Mouse (Mus musculus) lung, postnatal 25 days (tissue): ENCODE data around the gene Plpp3.

ENCODE experiments used
- DNase-seq: peaks from one replicate; pipeline ENCODE4 v3.0.0; 2022; ENCODE audit warnings: low spot score

Plpp3 gene

DNA sequence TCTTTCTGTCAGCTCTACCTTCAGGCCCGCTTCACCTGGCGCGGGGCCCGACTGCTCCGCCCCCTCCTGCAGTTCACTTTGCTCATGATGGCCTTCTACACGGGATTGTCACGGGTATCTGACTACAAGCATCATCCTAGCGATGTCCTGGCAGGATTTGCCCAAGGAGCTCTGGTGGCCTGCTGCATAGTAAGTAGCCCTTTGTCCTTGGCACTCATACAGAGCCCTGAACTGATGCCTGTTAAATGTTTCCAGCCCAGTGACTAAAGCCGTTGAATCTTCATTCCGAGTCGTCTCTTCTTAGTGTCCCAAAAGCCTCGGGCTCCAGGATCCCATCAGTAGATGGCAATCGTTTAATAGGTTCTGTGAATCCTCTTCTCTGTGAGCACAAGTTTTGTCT, 62.2 kb downstream of the Plpp3 start:
- no peak for DNase-seq

DNA sequence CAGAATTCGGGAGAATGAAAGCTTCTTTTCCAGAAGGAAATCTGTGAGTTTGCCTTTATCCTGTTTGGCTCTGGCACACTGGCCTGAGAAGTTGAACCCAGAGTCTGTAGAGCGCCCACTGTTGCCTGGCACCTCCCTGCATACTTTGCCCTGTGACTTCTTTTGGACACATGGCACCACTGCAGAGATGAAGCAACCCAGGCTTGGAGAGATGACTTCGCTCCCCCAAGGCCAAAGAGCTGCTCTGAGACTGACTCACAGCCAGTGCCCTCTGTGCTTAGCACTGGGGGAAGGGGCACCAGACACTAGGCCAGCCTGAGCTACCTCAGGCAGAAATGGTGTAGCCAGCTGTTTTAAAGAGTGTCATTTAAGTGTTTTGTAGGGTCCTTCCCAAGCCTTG, 63.7 kb downstream of the Plpp3 start:
- no peak for DNase-seq

DNA sequence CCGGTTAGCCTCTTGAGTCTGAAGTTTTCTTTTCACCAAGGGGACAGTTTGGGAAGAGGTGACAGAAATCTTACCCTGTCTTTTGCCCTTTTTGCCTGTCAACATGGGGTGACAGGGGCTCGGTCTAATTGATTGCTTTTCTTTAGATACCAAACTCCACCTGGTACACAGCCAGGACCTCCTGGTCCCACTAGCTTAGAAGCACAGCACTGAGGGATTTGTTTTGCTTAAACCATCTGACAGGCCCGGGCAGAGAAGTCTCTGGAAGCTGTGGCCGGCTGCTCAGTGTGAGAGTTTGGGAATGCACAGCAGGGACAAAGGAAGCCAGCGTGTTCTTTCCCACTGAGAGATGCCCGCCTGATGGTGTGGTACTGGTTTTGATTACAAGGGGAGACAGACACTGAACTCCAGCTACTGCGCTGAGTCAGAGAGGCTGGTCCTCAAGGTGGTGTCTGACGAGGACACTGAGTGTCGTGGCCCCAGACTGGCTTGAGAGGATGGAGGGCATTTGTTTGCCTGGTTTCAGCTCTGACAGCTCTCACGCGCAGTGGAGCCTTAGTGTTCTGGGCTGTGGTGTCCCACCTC, 64.2 kb downstream of the Plpp3 start:
- no peak for DNase-seq

DNA sequence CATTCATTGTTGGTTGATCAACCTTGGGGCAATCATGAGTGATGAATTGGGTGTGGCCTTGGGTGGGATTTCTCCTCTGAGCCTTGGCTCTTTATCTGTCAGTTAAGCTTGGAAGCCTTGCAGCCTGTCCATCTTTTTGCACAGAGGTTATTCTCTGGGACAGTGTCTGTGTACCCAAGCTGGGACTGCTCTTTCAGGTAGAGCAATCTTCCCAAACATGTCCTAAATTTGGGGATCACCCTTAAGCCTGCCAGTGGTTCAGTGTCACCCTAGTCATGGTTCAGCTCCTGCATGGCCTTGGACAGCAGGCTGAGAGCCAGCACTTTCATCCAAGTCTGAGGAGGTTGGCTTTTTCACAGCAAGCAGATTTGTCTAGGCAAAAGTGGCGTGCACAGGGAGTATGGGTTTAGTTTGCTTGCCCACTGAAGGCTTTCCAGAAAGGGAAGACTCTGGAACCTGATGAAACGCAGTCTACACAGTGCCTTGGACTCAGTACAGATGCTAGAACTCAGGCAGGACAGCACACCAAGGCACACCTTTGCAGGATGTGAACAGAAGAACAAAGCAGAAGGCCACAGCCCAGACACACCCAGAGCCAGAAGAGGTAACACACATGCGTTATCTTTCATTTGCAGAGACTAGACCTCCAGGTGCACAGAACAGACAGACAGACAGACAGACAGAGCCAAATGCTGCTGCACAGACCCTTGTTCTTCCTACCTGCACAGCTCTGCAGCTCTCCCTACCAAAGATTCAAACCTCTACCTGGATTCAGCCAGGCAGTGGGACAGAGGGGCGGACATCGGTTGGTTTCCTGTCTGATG, 66.2 kb downstream of the Plpp3 start:
- no peak for DNase-seq

DNA sequence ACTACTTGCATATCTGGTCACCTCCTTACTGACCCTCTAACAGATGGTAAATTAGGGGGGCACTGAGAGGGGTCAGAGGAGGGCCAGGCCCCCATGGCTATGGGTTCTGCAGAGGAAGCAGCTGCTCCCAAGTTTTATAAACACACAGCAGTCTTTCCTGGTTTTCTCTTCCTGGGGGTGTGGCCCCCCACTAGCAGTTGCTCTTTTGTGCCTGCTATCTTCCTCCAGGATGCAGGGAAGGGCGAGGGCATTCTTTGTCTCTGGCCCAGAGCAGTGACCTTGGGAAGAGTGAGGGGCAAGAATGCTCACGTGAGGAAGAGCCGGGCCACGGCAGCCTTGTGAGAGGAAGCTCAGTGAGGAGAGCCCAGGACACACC, 66.8 kb downstream of the Plpp3 start:
- DNase-seq, result peak; percentile 54

DNA sequence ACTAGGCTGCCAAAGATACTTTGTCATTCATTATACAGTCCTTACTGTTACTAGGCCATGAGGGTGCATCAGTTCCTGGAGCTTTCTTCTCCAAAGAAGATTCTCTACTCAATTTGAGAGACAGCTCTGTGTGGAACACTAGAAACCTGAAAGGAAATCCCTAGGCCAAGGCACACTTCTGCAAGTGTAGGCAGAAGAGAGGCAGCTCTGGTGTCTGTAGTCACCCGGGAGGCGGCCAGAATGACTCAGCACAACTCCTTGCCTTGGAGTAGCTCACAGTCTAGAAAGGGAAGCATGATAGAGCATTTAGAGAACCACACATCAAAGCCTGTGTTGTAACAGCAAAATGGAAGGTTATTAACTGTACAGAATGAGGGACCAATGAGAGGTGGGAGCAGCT, 68.4 kb downstream of the Plpp3 start:
- DNase-seq, result peak; percentile 57

DNA sequence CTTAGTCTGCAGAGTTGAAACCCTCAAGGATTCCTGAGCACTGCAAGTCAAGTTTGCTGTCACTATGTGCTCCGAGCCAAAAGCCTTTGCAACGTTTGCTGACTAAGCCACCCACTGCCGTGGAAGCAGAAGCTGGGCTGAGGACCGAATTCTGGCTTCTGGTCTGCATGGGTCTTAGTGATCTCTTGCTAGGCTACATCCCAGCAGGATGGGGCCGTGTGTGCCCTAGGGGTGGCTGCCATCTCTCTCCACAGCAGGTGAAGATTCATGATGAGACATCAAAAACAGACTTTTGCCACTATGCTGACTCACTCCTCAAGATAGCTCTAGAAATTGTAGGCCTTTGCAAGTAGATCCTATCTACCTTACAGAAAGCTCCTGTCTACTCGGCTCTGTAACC, 69.2 kb downstream of the Plpp3 start:
- DNase-seq, result no peak

DNA sequence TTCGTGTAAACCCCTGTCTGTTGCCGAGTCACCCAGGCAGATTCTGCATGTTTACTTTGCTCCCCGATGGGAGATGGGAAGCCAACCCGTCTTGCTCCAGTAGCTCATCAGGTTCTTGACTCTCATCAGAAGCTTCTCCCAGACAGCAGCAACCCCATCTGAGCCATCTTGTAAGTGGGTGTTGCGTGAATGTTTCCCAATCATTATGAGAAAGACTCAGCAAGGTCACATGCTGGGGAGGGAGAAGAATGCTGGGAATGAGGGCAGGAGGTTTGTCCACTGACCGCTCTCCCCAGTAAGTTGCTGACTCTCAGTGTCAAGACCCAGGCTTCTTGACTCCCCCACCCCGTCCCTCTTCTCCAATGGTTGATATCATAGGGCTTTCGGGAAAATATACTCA, 73.0 kb downstream of the Plpp3 start:
- DNase-seq, result no peak

DNA sequence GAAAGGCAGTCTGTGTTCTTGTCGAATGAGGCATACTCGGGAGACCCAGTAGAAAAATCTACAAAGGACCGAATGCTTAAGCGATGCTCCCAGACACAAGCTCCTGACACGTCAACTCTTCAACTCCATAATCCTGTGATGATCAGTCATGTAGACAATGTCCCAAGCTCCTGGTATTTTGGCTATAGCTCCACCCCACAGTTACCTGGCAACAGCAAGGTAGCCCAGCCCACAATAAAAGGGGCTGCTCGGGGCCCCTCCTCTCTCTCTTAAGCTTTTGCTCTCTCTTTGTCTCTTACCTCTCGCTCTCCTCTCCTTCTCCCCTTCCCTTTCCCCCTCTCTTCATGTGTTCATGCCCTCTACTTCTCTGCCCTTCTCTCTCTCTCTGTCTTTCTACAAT, 83.1 kb downstream of the Plpp3 start:
- no peak for DNase-seq

DNA sequence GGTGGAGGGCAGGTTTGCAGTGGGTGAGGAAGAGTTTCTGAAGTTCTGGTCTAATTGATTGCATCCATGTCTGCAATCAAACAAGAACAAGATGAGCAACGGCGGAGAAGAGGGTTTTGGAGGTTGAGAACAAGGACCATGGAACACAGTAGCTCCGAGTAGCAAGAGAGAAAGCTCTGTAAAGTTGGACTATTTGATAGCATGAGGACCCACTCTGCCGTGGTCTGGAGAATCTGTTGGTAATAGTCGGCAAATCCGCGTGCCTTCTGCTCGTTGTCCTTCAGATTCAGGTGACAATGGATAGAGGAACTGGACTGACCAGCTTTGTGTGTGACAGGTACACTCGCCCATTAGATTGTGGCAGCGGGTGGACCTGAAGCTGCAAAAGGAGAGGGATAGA, 87.8 kb downstream of the Plpp3 start:
- no peak for DNase-seq

DNA sequence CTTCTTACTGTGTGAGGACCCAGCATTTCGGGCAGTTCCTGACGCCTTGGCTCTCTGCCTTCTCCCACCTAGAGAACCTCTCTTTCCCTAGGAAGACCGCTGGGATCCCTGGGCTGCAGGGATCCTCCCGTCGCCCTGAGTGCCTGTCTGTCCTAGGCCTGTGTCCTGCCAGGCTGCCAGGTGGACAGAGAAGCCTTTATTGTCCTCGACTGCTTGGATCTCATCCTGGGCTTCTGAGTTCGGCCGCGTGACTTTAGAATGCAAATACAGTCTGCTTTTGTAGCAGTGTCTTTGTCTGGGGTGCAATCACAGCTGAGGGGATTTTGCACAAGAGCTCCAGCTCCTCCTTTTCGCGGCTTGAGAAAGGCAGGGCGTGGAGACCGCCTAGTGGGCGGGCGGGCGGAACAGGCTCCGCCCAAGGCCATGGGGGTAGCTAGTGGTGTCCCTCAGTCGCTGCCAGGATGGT, 88.4 kb downstream of the Plpp3 start:
- DNase-seq, result peak; percentile 57

DNA sequence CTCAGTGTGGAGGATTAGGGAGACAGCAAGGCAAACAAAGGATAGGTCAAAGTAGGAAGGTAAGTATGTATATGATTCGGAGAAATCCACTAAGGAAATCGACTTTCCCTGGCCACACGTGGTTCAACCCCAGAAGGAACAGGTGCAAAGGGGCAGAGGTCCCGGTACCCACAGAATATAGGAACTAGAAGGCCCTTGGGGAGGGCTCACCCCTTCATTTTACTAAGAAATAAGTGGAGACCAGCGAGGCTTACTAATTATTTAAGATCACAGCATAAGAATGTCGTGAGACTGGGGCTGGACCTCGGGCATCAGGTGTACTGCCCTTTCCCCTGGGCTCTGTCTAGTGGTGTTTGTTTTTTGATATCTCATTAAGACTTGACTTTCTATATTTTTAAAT, 89.2 kb downstream of the Plpp3 start:
- DNase-seq, result no peak

DNA sequence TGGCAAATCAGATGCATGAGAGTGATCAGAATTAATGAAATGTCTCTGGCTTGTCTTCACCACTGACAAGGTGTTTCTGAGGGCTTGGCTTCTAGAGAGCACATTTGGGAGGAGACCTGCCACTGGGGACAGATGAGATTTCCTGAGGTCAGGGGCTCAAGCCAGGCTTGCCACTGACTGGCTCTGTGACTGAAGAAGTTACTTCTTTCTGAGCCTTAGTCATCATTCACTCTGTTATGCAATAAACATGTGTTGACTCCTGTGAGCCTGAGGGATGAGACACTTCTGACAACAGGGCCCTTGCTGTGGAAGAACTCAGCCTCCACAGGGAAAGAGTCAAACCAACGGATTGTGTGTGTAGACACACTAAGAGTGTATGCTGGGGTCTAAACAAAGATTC, 91.0 kb downstream of the Plpp3 start:
- DNase-seq, result peak; percentile 29

DNA sequence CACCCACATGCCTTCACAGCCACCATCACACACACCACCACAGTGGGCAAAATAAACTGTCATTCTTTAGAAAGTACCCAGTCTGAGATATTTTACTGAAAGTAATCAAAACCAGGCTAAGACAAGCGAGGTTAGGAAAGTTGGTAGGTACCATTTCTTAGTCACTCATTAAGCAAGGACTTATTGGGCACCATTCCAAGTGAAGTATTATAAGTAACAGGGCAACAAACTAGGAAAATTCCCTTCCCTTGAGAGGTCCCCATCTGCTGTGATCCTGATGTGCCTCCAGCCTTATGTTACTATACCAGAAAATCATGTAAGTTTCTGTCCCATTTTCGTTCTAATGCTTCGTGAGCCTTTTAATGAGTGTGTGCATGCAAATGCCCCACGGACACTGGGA, 92.1 kb downstream of the Plpp3 start:
- no peak for DNase-seq

DNA sequence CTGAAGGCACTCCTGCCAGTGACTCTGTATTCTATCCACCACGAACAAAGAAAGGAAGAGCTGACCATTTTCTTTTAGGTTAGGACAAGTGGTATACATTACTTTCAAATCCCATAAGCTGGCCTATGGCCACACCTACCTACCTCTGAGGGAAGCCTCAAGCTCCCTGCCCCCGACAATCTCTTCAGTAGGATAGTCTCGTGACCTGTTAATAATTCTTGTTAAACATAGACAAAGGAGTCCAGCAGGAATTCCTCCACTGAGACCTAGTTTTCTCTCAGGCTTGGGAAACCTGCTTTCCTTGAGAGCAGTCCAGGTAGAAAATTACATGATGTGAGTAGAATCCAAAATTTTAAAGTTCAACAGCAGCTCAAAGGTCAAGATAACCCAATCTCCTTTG, 93.8 kb downstream of the Plpp3 start:
- no peak for DNase-seq

DNA sequence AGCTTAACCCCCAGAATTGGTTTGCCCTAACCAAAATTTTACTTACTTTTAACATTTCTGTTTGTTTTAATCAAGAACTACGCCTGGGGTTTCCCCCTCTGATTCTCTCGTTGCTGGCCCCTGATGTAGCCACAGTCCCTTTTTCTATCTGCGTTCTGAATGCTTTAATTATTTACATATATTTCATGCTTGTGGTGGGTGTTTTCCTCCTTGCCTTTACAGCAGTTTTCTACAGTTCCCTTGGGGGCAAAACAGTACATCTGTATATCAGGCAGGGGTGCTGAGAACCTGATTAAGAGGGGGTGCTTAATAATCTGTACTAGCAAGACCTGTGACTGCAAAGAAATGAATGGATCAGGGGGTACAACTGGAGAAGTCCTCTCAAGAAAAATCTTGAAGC, 94.9 kb downstream of the Plpp3 start:
- DNase-seq, result no peak

DNA sequence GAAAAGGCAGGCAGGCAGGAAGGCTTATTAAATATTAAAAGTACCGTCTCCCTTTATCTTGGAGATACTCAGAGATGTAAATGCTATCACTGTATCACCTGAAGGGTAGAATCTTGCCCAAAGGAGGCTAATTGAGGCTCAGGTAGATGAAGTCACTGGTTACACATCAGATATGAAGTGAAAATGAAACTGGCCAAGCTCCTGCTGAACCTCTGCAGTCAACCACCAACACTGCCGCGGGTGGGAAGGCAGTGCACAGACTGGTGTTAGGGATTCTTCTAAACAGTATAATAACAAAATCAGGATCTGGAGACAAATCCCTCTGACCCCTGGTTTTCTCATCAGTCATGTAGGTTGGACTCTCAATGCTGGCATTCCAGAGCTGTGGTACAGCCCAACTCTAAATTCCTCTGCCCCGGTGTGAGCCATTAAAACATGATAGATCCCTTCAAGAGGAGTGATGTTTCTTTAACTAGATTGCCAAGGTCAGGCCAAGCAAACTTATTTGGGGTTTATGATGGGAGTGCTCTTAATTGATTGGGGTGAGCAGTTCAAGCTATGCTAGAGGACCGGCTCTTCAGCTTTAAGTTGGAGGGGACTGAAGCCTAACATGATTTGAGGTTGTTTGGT, 95.5 kb downstream of the Plpp3 start:
- DNase-seq, result no peak

DNA sequence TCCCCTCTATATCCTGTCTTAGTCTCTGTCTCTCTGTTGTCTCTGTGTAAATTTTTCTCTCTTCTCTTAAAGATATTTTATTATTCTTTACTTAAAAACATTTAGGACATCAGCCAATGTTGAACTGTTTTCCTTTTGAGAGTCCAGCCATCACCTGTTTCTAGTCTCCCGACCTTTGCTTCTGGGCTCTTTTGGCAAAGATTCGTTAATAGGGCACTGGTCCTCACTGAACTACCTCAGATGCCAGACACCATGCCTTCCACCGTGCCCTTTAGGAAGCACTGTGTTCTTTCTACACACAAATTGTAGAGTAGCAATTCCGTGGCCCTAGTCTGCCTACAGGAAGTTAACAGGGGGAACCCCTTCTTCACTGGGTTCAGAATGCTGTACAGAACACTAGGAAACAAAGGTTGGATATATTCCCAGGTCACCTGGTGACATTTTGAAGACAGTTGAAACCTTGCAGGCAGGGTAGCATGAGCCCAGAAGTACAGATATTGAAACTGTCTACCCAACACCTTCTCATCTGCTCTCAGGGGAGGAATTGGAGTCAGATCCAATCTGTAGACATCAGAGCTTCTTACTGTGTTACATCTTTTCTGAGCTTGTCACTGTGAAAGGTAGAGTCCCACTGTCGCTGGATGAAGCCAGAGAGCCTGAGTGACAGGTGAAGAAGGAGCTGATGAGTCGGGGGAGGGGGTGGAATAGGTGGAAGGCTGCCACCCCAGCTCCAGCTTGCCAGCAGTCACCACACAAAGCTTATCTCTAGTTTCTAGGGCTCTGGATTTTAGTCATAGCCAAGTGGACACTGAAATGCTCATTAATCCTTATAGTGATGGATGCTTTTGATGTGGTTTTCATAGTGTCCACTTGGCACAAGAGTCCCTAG, 96.5 kb downstream of the Plpp3 start:
- DNase-seq, result no peak

DNA sequence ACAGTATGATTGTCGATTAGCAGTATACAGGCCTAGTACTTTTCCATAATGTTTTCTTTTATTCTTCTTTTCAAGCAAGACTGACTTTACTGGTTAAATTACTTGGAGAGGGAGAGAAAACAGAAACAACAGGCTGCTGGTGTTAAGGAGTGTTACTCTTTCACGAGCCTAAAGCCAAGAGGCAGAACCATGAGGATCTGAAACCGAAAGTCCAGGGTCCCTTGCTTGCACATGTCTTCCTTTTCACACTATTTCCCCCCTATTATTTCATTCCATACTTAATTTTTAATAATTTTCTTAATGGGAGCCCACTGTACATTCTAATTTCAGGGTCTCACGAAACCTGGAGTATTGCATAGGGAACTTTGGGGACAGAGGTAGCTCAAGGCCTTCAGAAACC, 97.2 kb downstream of the Plpp3 start:
- DNase-seq, result no peak

DNA sequence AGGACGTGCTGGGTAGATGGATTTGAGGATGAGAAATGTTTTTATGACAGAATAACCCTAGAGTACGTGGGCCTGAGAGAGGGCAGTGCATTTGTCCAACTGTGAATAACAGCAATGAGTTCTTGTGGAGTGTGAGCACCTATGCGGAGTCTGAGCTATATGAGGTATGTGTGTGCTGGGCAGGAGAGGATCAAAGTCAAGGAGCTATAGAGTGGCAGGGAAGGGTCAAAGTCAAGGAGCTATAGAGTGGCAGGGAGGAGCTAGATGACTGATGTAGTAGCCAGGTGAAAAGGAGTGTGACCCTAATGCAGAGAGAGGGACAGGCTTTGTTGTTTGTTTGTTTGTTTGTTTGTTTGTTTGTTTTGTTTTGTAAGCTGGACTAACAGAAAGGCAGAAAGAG, 98.0 kb downstream of the Plpp3 start:
- DNase-seq, result no peak

DNA sequence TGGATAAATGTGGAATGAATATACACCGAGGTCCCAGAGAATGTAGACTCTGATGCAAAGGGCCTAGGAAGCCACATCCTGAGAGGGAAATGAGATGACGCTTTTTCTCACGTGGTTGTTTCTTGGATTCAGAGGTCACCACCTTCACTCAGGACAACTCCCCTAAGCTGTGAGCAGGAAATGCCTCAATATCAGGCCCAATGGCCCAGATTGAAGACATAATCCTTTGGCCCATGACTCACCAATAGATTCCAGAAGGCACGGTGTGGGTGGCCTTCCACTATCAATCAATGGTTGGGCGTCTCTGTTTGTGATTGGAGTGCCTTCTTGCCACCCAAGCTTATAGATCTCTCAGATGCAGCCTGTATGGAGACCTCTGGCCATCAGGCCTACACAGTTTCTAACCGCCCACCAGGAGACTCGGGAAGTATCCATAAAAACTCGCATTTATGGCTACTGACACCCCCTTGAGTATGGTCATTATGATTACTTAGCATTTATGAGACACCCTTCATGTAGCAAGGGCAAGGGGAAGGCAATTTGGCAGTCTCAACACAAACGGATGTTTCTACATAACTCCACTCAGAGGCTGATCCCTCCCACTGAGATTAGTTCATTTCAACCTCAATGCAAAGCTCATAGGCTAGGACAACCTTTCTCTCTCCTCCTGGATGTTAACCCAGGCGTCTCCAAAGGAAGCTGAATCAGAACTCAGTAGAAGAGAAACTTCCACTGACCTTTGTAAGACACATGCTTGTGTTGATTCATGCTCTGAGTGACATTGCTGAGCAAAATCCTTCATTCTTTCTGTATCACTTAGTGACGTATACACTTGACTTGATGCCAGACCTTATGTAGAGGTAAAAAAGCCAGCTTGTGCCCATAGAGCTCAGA, 100.8 kb downstream of the Plpp3 start:
- no peak for DNase-seq
